Mouse (Mus musculus) heart, adult 11 months (tissue): ENCODE measurements at regions not wholly inside any gene's neighbourhood (a gene's known extent, or its start where the extent isn't known, plus 50 kb on each side); places are given as distances from the start of the nearest gene placed in this dataset.
A peak's percentile ranks its signal among the peaks of the same experiment; 100 is the strongest.

Experiments used
- DNase-seq: peaks from one replicate; pipeline ENCODE4 v3.0.0; 2022

DNA sequence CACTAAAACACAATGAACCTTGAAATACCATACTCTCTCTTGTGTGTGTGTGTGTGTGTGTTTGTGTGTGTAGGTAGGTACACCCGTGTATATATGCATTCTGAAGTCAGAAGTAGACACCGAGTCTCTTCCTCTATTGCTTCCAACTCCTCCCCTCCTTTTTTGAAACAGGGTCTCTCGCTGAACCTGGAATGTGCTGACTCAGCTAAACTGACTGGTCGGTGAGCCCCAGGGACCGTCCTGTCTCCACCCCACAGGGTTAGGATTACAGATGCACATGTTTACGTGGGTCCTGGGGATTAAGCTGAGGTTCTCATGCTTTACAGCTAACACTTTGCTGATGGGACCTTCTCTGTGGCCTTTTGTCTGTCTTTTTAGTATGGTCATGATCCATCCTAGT, 74.8 kb upstream of the Nfil3 start:
- peak; percentile 43 for DNase-seq

DNA sequence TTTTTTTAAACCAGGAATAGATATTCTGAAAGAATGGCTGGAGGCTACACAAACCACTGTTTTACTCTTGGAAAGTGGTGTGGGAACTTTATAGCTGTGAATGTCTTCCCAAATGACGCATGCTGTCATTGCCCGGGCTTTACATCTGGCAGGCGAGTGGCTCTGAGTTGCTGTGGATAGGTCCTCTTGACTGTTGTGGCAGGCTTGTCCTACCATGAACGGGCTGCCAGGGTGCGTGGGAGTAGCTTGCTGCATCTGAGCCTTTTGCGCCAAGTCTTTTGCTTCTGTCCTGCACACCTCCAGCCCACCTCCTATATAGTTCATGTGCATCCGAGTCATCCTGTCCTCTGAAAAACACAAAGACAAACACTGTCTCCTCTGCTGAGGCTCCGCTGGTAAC, 72.3 kb upstream of the Nfil3 start:
- DNase-seq, result peak; percentile 76

DNA sequence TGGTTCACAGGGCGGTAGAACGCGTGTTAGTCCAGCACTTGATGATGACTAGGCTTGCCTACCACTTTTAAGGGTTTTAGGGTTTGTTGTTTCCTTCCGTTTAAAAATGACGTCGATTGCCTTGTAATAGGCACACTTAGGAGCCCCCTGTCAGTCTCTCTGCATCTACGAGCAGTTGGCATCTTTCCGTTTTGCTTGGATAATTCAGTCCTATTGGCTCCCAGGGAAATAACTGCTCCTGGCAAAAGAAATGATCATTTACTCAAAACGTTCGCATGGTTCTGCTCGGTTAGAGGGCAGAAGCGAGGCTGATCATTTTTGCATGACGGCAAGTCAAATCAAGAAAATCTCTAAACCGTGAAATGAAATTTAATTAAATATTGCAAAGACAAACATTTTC, 71.9 kb upstream of the Nfil3 start:
- peak; percentile 44 for DNase-seq

DNA sequence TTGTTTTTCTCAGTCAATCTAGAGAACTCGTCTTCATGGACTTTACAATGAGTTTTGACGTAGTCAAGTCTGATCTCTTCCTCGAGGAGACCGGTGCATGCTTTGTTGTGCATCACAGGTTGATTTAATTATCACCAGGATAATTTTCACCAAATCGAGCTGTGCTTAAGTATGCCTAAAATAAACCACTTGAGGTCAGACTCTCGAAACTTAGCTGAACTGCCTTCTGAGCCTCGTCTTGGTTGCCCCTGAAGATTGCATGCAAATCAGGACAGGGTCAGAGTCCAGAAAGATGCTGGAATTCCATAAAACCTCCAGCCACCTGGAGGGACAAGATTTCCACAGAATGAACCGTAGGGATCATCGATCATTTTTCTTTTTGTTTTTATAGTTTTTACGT, 71.3 kb upstream of the Nfil3 start:
- DNase-seq, result no peak

DNA sequence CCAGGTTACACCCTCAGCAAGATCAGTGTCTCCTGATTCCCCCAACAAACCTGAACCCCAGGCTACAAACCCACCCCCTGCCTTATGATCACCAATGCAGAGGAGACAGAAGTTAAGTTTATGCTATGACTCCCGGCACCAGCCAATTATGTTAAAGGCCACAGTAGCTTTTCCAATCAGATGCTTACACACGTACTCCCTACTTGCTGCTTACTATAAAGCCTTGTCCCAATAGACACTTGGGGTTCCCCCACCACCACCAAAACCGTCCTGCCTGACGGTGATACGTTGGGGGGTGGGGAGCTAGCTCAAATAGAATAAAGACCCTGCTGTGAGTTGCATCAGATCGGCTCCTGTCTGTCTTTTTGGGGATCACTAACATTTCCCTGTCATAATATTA, 70.5 kb upstream of the Nfil3 start:
- DNase-seq, result peak; percentile 51

DNA sequence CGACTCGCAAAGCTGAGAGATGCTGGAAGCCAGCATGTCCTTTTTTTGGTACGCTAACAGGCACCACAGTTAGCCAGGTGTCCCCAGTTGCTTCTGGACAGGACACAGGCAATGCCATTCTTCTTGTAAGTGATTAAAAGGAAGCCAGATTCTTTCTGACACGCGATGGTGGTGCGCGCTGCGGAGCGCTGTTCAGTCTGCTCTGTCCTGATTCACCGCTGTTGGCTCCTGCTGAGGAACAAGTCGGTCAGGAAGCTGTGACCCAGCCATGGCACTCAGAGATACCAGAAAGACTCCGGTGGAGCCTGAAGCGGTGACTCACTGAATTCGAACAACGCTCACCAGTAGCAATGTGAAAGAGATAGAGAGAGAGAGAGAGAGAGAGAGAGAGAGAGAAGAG, 68.3 kb upstream of the Nfil3 start:
- peak; percentile 82 for DNase-seq

DNA sequence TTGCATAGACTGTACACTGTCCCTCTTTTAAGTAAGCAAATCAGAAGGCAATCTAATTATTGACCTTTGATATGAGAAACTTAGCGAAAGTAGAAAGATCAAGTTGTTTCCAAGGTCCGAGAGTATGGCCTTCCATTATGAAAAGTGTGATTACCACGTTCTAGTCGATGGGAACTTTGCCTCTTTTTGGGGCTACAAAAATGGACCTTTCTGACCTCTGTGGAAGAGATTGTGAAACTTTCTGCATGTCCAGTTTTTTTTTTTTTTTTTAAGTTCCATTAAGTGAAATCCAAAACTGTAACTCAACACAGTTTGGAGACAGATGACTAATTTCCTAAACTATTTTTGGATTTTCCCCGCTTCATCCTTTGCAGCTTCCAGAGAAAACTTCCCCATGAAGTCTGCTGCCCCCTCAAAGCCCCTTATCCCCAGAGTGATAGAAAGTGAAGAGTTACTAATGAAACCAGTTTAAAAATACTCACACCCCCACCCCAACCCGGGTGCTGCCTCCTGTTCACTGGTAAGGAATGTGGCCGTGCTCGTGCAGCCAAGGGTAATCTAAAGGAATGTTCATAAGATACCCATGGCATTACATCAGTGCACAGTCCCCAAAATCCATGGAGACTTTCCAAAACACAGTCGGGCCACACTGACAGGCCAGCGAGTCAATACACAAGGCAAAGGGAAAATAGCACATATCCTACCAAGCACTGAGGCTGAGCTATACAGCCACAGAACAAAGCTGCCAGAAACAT, 52.5 kb upstream of the Nfil3 start:
- DNase-seq, result peak; percentile 97
